Mouse (Mus musculus): Measurements from ENCODE around the gene Sult6b2. TPM values are rescaled to one million over a fixed set of nuclear protein-coding genes. Genes with fewer than 3 reads are reported as not detected.

Sult6b2 gene
- not detected in 2 replicates for polyA plus RNA-seq (2015; fragmentation: Nextera tagmentation; extraction: Ambion mirVana)

DNA sequence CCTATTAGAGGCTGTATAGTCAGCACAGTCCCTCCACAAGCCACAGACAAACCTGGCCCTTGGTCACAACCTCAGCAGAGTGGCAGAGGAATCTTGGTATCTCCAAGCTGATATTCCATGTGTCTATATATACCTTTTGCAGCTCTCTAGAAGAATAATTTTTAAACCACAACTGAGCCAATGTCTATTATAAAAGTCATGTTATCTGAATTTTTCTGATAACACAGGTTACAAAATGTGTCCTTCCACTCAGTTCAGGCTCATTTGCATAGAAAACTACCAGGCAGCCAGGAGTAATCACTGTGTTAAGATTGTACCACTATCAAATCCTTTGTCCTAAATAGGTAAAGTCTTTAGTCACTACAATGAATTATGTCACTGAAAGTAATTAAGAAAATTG is at the start of gene Sult6b2:
TSS of gene Sult6b2 (minus strand) at position 101 of the 400 bp plus-strand sequence.
- Histone ChIP-seq H3K4me1 (replicated peaks; ENCODE audit: insufficient read depth, low read length) (0 out of 2 replicates have a peak, but pooled peaks cover 3% of the 10 kb centered on the region), H3K27me3 (ENCODE audit: insufficient read depth, low read length) (no peaks in the 10 kb centered on the region), H3K36me3 (ENCODE audit: insufficient read depth, low read length) (no peaks in the 10 kb centered on the region), H3K9me3 (replicated peaks; ENCODE audit: low read length) (no peaks in the 10 kb centered on the region), H3K4me3 (replicated peaks; ENCODE audit: low read depth, low read length) (no peak within 1 kb of the TSS), H3K4me2 (ENCODE audit: low read length) (no peak within 1 kb of the TSS), H3K9ac (ENCODE audit: low read depth, low read length) (no peak within 1 kb of the TSS), H3K27ac (no peak within 1 kb of the TSS)
- DNase-seq (ENCODE audit: low spot score) (no peak), ATAC-seq (replicated peaks; ENCODE audit: low FRiP score, low read depth) (no peak)
- no peak for TF ChIP-seq CTCF (IDR thresholded peaks at IDR 0.05; ENCODE audit: low read depth)

DNA sequence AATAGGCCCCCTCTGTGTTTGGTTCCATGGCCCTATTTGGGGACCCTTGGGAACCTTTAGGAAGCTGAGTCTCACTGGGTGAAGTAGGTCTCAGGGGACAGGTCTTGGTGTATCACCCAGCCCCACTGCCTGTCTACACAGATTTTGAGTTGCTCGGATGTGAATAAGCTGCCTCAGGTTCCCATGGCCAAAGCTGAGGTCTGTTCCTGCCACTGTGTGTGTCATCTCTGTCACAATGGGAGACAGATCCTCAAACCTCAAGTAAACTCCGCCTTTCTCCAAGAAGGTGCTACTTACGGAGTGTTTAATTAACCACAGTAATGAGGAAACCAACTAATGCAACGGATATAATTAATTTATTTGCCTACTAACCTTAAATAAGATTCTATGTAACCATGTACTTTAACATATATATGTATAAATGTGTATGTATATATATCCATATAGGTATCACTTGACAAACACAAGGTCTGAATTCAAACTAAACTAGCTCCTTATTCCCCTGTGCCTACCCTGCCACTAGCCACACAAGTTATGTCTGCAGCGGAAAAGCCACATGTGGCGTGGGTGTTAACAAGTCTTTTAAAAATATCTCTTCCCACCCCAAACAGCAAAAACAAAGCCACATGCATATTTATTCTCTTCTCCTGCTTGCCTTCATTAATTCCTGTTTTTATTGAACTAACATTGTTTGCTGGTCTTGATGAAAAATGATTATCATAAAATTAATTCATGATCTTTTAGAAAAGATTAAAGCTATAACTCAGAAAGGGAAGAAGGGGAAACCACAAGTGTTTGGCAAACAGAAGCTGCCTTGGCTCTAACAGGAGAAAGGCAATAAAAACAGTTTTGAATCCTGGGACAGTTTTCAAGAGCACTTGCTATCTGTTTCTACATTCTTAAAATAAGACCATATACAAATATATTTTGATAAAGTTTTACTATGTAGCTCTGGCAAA is 48.4 kb upstream of the Sult6b2 start:
- H3K4me2 ChIP-seq (ENCODE audit: low read length) = no peak overlapping the region
- no peak overlapping the region for H3K4me3 ChIP-seq (replicated peaks; ENCODE audit: low read depth, low read length)
- H3K27me3 ChIP-seq (ENCODE audit: insufficient read depth, low read length) = no peaks in the 10 kb centered on the region
- no peak overlapping the region for H3K27ac ChIP-seq
- no peak overlapping the region for H3K9ac ChIP-seq (ENCODE audit: low read depth, low read length)
- ATAC-seq (replicated peaks; ENCODE audit: low FRiP score, low read depth) (no peak), DNase-seq (ENCODE audit: low spot score) (peak; percentile 87)
- no peak for TF ChIP-seq CTCF (IDR thresholded peaks at IDR 0.05; ENCODE audit: low read depth)
- H3K36me3 ChIP-seq (ENCODE audit: insufficient read depth, low read length) = no peaks in the 10 kb centered on the region
- H3K4me1 ChIP-seq (replicated peaks; ENCODE audit: insufficient read depth, low read length) = peaks cover 8% of the 10 kb centered on the region; the same call in 1 of the 2 replicates
- H3K9me3 ChIP-seq (replicated peaks; ENCODE audit: low read length) = no peaks in the 10 kb centered on the region
- 72% methylated on average over 6 of the region's 6 CpGs for WGBS

DNA sequence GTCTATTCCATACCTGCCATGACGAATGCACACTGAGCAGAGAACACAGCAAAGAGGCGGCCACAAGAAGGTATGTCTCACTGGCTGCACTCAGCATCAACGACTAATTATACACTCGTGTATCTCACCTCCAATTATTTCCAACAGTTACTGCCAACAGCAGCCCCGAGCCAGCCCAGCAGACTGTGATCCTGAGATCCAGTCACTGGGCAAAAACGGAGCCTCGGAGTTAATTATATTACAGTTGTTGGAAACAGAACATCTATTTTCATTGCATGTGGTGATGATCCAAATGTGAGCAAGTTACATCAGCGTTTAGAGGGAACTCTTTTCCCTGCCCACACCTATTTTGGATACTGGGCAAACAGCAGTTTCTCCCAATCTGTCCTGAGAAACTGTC is 46.1 kb upstream of the Sult6b2 start:
- ATAC-seq (replicated peaks; ENCODE audit: low FRiP score, low read depth) = no peak
- Histone ChIP-seq H3K9me3 (replicated peaks; ENCODE audit: low read length) (no peaks in the 10 kb centered on the region), H3K4me2 (ENCODE audit: low read length) (no peak overlapping the region), H3K27ac (no peak overlapping the region), H3K4me3 (replicated peaks; ENCODE audit: low read depth, low read length) (no peak overlapping the region), H3K4me1 (replicated peaks; ENCODE audit: insufficient read depth, low read length) (no peaks in the 10 kb centered on the region), H3K27me3 (ENCODE audit: insufficient read depth, low read length) (no peaks in the 10 kb centered on the region), H3K9ac (ENCODE audit: low read depth, low read length) (no peak overlapping the region), H3K36me3 (ENCODE audit: insufficient read depth, low read length) (no peaks in the 10 kb centered on the region)
- 84% methylated on average over 8 of the region's 8 CpGs for WGBS
- TF ChIP-seq CTCF (IDR thresholded peaks at IDR 0.05; ENCODE audit: low read depth) = no peak
- DNase-seq (ENCODE audit: low spot score) = no peak

DNA sequence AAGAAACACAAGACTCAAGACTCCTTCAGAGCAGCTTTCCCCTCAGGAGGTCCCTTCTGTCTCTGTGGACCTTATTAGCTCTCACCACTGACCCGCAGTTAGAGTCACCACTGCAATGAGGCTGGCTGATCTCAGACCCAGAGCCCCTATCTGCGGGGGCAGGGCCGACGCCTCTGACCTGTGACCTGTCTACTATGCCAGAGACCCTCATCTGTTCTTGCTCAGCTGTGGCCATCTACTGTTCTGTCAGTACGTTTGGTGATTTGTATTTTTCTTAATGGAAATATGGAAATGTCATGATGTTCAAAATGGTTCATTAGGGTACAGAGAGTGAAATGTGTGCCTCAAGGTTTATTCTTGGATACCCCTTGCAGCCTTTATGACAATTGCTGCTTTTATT is 45.0 kb upstream of the Sult6b2 start:
- H3K36me3 ChIP-seq (ENCODE audit: insufficient read depth, low read length) = no peaks in the 10 kb centered on the region
- WGBS = 68% methylated on average over 5 of the region's 5 CpGs
- no peaks in the 10 kb centered on the region for H3K4me1 ChIP-seq (replicated peaks; ENCODE audit: insufficient read depth, low read length)
- ATAC-seq (replicated peaks; ENCODE audit: low FRiP score, low read depth) (no peak), DNase-seq (ENCODE audit: low spot score) (no peak)
- no peak overlapping the region for H3K4me2 ChIP-seq (ENCODE audit: low read length)
- TF ChIP-seq CTCF (IDR thresholded peaks at IDR 0.05; ENCODE audit: low read depth) = no peak
- H3K27me3 ChIP-seq (ENCODE audit: insufficient read depth, low read length) = no peaks in the 10 kb centered on the region
- H3K9ac ChIP-seq (ENCODE audit: low read depth, low read length) = no peak overlapping the region
- no peak overlapping the region for H3K27ac ChIP-seq
- H3K4me3 ChIP-seq (replicated peaks; ENCODE audit: low read depth, low read length) = no peak overlapping the region
- H3K9me3 ChIP-seq (replicated peaks; ENCODE audit: low read length) = no peaks in the 10 kb centered on the region

DNA sequence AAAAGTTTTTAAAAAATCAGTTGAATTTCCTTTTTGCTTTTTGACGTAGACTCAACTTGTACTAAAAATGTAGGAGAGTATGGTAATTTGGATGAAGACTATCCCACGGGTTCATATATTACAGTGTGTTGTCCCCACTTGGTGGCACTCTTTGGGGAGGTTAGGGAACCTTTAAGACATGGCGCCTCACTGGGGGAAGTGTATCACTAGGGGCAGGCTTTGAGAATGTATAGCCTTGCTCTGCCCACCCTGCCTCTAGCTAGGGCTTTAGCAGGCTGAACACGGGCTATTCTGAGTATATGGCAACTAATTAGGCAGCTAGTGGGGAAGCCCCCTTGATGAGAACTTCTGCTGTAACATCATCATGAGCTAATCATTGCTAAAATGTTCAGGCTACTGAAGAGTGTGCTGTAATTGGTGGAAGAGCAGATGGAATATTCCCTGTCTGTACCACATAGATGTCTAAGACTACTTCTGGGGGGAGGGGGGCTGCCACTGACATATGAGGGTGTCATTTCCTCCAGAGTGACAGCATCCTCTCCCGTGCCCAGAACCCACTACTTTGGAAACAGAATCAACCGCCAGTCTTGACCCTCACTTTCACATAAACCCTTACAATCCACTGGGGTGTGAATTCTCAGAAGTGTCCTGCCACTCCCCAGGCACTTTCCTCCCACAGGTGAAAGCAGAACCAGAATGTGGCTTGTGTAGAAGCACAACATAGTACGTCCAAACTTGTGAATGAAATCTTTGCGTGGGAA is 43.8 kb upstream of the Sult6b2 start:
- H3K4me2 ChIP-seq (ENCODE audit: low read length) = no peak overlapping the region
- H3K36me3 ChIP-seq (ENCODE audit: insufficient read depth, low read length) = no peaks in the 10 kb centered on the region
- TF ChIP-seq CTCF (IDR thresholded peaks at IDR 0.05; ENCODE audit: low read depth) = no peak
- no peak overlapping the region for H3K27ac ChIP-seq
- H3K9me3 ChIP-seq (replicated peaks; ENCODE audit: low read length) = no peaks in the 10 kb centered on the region
- H3K4me3 ChIP-seq (replicated peaks; ENCODE audit: low read depth, low read length) = no peak overlapping the region
- H3K9ac ChIP-seq (ENCODE audit: low read depth, low read length) = no peak overlapping the region
- ATAC-seq (replicated peaks; ENCODE audit: low FRiP score, low read depth) (no peak), DNase-seq (ENCODE audit: low spot score) (no peak)
- 76% methylated on average over 8 of the region's 8 CpGs for WGBS
- no peaks in the 10 kb centered on the region for H3K4me1 ChIP-seq (replicated peaks; ENCODE audit: insufficient read depth, low read length)
- no peaks in the 10 kb centered on the region for H3K27me3 ChIP-seq (ENCODE audit: insufficient read depth, low read length)

DNA sequence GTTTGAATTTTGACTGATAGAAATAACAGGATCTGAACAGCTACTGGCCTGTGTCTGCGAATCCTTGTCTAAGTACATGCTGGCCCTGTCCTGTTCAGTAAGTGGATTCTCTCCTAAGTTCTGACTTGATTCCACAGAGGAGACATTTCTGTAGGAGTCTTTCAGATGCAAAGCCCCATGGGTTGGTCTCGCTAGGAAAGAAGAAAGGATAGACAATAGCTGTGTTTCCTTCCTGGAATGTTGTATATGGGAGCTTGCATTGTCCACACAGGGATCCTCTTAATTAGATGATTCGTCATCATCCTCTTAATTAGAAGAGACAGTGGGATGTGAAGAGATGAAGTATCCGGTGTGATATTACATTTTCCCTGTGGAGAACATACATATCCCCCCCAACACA is 42.6 kb upstream of the Sult6b2 start:
- Histone ChIP-seq H3K4me2 (ENCODE audit: low read length) (no peak overlapping the region), H3K36me3 (ENCODE audit: insufficient read depth, low read length) (no peaks in the 10 kb centered on the region), H3K4me1 (replicated peaks; ENCODE audit: insufficient read depth, low read length) (no peaks in the 10 kb centered on the region), H3K9me3 (replicated peaks; ENCODE audit: low read length) (no peaks in the 10 kb centered on the region), H3K9ac (ENCODE audit: low read depth, low read length) (no peak overlapping the region), H3K4me3 (replicated peaks; ENCODE audit: low read depth, low read length) (no peak overlapping the region), H3K27me3 (ENCODE audit: insufficient read depth, low read length) (no peaks in the 10 kb centered on the region), H3K27ac (no peak overlapping the region)
- TF ChIP-seq CTCF (IDR thresholded peaks at IDR 0.05; ENCODE audit: low read depth) = no peak
- 93% methylated on average over 4 of the region's 4 CpGs for WGBS
- no peak for DNase-seq (ENCODE audit: low spot score)
- ATAC-seq (replicated peaks; ENCODE audit: low FRiP score, low read depth) = no peak

All from kidney, postnatal 0 days (tissue).